Mouse (Mus musculus): ENCODE data around the gene Wap. TPM values are rescaled to one million over a fixed set of nuclear protein-coding genes. Genes with fewer than 3 reads are reported as not detected.
A peak's percentile ranks its signal among the peaks of the same experiment; 100 is the strongest.
"Not testable (repeated sequence)": the region's sequence is repeated elsewhere in the genome, so short reads cannot be mapped to it uniquely, and the experiment has no call there.

The Wap gene
- not detected for total RNA-seq (2021)
- long read RNA-seq, result 0 reads

DNA sequence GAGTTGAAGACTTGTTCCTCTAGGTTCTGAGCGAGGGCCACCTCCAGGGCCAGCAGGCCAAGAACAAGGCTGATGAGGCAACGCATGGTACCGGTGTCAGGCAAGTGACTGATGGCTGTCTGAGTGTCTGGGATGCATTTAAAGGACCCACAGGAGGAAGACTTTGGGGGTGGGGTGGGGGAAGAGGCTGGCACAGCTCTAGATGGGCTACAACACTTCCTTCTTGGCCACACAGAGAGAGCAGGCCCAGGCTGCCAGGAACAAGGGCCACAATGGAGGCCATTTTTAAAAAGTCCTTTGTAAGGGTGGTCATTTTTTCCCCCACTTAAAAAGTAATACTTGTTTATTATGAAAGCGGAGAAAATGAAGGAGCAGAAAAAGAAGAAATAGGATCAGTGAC, at the start of gene Wap:
Gene Wap, minus strand, starts transcription at position 101 of the 400 bp plus-strand sequence.
- no peak for DNase-seq (ENCODE audit: low spot score in 2 of 2)

DNA sequence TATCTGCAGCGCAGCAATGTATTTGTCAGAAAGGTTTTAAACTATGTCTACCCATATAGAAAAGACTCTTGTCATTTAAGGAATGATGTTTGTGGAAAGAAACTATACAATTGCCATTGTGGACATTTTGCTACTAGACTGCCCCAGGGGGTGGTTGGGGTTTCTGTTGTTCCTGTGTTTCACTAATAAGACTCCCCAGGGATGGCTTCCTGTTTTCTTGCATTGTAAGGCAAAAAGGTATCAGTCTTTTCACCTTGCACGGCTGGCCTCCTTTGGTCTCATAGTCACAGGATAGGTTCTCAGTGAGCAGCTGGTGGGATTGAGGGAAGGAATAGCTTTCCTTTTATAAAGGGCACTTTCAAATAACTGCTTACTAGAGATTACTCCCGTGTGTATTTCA, 46.3 kb upstream of the Wap start:
- DNase-seq (ENCODE audit: low spot score in 2 of 2), result no peak

DNA sequence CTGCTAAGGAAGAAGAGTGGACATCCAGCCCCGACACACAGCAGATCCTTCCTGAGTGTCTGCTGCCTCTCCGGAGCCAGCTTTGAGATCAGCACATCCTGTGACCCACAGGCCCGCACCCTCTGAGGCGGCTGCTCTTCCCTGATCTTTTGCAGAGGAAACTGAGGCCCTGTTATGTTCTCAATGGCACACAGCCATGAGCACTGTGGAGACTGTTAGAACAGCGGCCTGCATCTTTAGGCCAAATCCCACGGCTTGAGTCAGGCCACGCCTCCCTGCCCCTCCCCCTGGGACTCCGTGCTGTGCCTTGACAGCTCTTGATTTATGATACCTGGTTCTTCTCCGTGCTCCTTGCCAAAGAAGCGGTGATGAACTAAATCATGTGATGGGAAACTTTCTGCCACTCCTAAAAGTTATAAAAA, 42.0 kb upstream of the Wap start:
- DNase-seq (ENCODE audit: low spot score in 2 of 2), result no peak

DNA sequence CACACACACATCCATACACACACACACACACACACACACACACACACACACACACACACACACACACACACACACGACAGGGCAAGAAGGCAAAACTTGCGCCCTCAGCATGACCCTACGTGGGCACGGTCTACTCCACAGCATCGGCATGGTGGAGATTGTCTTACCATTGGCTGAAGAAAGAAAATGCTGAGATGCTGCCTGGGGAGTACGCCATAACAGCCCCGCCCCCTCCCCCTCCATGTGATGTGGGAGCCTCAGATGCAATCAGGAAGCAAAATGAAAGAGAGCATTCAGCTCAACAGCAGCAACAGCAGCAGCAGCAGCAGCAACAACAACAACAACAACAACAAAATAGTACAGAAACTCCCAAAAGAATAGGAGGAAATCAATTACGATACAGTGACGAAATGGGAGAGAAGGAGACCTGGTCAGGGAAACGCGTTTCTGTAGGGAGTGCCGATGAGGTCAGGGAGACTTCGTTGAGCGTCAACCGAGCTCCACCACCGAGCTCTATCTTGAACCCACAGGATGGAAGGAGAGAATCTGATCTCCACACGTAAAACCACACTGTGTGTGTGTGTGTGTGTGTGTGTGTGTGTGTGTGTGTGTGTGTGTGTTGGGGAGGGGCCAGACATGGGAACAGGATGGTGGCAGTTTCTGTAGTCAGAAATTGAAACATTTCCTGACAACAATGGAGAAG, 41.4 kb upstream of the Wap start:
- DNase-seq (ENCODE audit: low spot score in 2 of 2), result no peak

DNA sequence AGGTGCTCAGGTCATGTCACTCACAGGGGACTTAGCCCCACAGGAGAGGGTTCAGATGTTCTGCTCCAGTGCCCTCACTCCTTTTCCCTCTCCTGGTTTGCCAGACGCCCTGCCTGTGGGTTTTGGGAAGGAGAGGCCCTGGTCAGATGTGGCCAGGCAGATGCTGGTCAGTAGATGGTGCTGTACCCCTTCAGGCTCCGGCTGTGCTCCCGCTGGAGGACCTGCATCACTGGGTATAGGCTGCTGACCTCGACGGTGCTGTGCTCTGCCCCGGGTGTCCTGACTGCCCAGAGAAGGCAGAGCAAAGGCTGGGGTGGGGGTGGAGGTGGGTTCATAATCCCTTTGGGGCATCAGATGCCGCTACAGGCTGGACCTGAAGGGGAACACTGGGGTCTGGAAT, 39.1 kb upstream of the Wap start:
- DNase-seq (ENCODE audit: low spot score in 2 of 2), result no peak

DNA sequence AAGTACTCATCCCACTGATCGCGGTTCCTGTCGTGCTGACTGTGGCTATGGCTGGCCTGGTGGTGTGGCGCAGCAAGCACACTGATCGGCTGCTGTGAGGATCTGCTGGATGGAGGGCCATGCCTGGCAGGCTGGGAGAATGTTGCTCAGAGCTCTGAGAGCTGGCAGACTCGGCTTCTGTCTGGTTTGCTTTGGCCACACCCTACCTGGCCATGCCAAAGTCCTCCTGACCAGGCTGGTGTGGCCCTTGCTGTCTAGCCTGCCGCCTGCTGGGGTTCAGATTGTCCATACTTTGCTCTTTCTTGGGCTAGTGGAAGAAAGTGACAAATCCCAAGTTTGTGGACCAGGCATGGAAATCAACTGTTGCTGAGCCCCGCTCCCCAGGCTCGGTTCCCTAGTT, 38.2 kb upstream of the Wap start:
- no peak for DNase-seq (ENCODE audit: low spot score in 2 of 2)

DNA sequence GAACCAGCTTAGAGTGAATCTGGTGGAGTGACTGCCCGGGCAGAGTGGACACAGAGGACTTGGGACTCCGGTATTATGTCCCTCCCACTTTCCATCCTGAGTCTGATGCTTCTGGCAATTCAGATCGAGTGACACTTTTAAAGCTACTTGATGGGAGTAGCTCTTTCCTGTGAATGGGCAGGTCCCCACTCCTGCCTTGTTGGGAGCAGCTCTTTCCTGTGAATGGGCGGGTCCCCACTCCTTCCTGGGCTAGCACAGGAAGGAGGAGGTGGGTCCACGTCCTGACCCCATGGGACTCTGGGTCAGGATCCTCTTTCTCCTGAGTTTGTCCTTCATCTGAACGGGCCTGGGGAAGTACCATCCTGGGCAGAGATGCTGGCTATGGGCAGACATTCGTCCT, 37.0 kb upstream of the Wap start:
- no peak for DNase-seq (ENCODE audit: low spot score in 2 of 2)

DNA sequence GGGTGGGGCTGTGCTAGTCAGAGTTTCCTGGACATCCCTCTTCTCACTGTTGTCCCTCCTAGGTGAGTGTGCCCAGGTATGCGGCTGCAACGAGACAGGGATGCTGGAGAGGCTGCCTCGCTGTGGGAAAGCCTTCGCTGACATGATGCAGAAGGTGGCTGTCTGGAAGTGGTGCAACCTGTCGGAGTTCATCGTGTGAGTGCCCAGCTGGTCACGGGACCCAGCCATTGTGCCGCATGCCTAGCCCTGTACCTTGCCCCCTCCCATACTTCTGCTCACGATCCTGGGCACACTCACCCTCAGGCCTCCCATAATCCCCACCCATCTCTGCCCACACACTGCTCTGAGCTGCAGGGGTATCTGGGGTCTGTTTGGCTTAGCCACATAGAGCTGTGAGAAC, 36.3 kb upstream of the Wap start:
- no peak for DNase-seq (ENCODE audit: low spot score in 2 of 2)

DNA sequence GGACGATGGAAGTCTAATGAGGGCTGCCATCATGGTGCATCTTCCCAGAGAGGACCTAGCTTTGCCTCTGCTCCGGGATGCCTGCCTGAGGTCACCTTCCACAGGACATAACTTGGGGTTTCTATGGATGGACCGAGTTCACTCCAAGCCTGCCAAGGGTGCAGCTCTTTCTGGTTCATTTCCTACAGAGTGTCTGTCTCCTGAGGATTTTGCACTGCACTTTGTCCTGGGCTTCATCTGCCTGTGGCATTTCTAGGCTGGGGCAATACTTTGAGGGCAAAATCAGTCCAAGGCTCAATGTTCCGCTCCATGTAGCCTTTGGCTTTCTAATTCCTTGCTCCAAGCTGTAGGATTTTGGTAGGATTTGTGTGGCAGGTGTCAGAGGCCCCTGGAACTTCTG, 32.4 kb upstream of the Wap start:
- DNase-seq (ENCODE audit: low spot score in 2 of 2), result no peak

DNA sequence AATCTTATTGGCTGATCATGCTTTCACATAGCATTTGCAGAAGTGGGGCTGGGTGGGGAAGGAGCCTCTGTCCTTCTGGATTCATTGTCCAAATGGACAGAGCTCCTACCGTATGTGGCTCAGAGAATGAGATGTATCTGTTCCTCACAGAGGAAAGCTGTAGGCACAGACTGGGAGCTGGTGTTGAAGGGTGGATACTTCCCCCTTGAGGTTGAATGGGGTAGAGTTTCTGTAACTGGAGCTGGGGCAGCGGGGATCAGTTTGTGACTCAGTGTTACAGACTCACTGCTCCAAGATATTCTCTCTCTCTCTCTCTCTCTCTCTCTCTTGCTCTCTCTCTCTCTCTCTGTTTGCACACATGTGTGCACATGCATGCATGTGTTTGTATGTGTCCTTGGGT, 31.6 kb upstream of the Wap start:
- DNase-seq (ENCODE audit: low spot score in 2 of 2), result no peak

DNA sequence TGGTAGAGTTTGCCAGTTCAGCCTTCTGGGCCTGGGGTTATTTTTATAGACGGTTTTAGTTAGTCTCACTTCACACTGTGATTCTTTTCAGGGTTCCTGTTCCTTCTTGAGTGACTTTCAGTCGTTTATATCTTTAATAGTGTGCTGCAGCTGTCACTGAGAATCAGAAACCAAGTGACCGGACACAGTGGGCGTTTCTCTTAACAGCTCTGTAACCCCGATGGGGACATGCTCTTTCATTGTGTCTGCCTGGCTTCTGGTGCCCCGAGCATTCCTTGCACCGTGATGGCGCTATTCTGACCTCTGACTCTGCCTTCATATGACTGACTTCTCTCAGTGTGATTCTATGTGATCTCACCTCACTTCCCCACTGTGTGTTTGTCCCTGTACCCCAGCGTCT, 30.6 kb upstream of the Wap start:
- DNase-seq (ENCODE audit: low spot score in 2 of 2), result no peak

DNA sequence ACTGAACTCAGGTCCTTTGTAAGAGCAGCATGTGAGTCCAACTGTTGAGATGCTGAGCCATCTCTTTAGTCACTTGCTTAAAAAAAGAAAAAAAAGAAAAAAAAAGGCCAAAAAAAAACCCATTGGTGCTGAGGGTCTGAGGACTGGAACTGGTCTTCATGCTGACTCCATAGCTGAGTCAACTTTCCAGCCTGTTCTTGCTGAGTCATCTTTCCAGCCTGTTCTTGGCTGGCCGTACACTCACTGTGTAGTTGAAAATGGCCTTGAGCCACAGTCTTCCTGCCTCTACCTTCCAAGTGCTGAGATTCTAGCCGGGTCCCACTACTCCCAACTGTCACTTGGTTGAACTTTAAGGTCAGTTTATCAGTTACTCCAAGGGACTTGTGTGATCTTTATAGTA, 28.2 kb upstream of the Wap start:
- no peak for DNase-seq (ENCODE audit: low spot score in 2 of 2)

DNA sequence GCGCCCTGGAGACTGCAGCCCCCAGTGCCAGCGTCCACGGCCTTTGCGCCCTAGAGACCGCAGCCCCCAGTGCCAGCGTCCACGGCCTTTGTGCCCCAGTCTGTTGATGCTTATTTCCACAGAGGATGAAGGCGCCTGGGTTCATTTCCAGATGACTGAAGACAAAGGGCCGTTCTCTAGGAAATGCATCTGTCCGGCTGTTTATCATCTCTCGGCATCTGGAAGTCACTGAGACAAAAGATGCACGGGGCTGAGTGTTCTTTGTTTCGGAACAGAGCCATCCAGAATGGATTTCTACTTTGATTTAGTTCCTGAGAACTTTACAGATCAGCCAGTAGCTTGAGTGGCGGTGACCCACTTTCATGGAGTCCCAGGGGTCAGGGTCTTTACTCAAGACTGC, 22.8 kb upstream of the Wap start:
- no peak for DNase-seq (ENCODE audit: low spot score in 2 of 2)

DNA sequence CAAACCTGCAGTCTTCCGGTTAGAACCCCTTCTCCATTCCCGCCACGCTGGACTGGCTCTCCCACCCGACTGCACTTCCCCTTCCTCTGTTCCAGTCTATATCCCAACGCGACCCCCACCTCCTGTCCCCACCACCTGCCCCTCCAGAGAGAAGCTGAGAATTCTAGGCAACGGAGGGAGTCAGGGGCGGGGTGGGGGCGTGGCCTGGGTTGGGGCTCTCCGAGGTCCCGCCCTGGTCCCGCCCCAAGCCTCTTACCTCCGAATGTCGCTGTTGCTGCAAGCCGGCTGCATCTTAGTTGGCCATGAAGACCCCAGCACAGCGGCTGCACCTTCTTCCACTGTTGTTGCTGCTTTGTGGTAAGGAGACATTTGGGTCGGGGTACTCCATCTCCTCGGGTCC, 19.8 kb upstream of the Wap start, which contains the start of gene Ramp3:
Gene Ramp3, plus strand, starts transcription at position 251 of the 400 bp plus-strand sequence.
- no peak for DNase-seq (ENCODE audit: low spot score in 2 of 2)

DNA sequence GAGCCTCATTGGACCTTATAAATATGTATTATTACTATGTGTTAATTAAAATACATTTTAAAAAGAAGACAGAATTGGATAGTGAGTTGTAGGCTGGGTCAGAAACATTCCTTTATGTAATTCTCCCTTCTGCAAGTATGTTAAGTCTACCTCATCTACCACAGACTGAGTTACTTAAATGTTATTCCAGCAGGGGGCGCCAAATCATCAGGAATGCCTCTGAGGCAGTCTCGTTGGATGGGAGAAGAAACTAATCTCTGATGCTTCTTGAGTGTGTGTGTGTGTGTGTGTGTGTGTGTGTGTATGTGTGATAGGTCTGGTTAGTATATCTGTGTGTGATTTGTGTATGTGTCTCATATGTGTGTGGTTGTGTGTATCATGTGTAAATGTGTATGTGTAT, 16.5 kb upstream of the Wap start:
- peak; percentile 69 to 93 for DNase-seq (ENCODE audit: low spot score in 2 of 2)

DNA sequence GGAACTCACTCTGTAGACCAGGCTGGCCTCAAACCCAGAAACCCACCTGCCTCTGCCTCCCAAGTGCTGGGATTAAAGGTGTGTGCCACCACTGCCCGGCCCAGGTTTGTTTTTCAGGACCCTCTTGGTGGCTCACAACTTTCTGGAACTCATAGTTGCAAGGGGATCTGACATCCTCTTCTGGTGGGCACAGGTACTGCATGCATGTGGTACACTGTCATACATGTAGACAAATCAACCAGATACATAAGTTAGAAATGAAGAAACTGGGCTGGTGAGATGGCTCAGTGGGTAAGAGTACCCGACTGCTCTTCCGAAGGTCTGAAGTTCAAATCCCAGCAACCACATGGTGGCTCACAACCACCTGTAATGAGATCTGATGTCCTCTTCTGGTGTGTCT, 14.5 kb upstream of the Wap start:
- DNase-seq (ENCODE audit: low spot score in 2 of 2), result not testable (repeated sequence)

DNA sequence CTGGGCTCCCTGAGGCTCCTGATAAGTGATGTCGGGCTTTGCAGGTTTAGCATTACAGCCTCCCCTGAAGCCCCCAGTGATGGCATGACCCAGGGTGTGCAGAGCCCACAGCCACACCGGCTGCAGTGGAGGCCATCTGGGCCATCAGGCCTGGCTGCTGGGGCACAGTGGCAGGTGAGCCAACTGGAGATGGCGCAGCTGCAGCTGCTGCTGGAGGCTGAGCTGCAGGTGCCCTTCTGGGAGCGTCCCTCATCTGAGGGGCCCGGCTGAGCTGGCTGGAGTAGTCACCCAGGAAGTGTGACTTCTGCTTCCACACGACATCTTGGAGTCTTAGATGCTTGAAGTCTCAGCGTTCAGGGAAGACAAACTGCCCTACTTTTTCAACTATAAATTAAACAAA, 12.1 kb upstream of the Wap start:
- no peak for DNase-seq (ENCODE audit: low spot score in 2 of 2)

DNA sequence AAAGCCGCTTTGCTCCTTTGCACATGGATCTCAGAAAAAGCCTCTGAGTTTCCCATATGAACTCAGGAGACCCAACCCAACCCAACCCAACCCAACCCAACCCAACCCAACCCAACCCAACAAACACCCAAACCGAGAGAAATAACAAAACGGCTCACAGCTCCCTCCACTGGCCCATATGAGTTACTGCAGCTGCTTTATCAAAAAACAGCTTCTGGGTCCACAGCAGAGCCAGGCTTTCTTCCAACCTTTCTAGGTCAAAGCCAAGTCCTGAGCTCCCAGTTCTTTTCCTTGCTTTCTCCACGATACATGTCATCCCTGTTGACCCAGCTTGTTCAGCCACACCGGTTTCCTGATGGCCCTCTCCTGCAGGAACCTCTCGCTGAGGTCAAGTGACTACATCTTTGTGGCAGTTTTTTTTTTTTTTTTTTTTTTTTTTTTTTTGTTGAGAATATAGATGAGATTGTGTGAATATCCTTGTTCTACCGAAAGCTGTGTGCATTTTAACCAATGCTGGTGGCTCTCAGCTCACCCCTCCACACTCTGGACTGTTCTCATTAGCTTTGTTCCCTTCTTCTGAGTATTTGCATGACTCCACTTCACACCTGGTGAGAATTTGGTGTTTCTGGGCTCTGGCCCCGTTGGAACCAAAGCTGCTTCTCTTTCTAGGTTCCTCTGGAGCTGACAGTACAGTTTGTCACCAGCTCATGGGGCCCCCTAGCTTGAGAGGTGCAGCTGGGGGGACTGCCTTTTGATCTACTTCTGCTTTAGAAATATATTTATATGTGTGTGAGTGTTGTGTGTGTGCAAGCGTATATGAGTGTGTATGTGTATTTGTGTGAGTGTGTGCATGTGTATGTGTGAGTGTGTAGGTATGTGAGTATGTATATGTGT, 9.6 kb upstream of the Wap start:
- DNase-seq (ENCODE audit: low spot score in 2 of 2), result no peak

DNA sequence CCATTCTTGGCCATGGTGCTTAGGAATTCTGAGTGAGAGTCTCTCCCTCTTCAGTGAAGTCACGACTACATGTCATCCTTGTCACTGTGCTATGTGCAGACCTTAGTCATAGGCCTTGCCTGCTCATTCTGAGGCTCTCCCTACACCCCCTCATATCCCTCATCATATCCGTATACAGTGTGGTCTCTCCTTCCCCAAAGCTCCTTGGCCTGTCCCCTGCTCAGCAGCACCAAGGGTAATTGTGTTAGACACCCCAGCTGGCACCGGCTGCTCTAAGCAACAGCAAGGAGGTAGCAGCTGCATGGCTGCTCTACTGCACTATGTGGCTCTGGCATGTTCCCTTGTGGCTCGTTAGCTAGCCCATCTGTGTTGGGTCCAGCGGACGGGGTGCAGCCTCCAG, 6.1 kb upstream of the Wap start:
- DNase-seq (ENCODE audit: low spot score in 2 of 2), result no peak

DNA sequence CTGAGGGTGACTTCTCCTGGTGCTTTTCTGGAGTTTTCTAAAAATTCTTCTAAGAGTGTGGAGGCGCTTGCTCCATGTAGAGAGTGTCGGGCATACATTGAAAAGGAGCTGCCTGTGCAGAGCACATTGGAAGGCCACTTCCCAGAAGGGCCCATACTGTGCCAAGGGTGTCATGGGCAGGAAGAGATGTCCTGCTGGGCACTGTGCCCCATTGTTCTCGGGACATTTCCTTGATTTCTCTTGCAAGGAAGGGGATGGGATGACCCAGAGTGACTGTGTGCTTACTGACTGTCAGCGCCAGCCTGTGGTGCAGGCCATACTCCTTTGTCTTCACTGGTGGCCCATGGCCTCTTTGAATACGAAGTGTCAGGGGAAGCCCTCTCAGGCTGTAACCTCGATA, 635 bp upstream of the Wap start:
- DNase-seq (ENCODE audit: low spot score in 2 of 2), result no peak

DNA sequence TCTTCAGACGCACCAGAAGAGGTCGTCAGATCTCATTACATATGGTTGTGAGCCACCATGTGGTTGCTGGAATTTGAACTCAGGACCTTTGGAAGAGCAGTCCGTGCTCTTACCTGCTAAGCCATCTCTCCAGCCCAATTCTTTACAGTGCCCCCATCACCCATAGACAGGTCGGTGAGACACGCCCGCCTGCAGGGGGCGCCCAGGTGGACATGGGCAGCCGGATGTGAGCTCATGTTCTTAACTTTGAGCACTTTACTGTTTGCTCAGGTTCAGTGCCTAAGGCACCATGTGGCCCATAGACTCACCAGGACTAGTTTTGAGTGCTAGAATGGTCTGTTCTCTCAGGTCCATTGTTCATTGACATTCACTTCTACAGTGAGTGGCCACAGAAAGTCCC, 2.3 kb downstream of the Wap start:
- DNase-seq (ENCODE audit: low spot score in 2 of 2), result no peak

DNA sequence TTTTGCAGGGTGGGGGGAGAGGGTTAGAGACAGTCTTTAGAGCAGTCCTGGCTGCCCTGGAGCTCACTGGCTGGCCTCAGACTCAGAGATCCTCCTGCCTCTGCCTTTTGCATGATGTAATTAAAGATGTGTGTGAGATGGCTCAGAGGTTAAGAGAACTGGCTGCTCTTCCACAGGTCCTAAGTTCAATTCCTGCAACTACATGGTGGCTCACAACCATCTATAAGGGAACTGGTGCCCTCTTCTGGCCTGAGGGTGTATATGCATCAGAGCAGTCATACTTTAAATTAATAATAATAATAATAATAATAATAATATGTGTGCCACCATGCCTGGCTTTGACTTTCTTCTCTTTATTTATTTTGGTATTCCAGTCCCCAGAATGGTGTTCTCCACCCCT, 8.8 kb downstream of the Wap start:
- DNase-seq (ENCODE audit: low spot score in 2 of 2), result peak in 1 of 2 experiments; percentile 28

DNA sequence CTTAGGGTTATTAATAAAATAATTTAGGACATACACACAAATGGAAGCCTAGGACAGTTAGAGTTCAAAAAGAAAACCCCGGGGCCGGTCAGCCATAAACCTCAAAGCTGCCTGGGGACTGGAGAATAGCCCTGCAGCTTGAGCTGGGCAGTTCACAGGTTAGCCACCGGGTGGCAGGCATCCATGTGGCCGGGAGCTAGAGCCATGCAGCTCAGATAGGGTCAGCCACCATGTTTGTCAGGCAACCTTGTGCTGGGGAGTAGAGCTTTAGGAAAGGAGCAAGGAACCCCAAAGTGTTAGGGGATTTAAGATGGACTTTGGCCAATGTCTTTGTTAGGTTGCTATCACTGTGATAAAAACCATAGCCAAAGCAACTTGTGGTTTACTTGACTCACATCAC, 9.9 kb downstream of the Wap start:
- peak in 1 of 2 experiments; percentile 36 for DNase-seq (ENCODE audit: low spot score in 2 of 2)

All from layer of hippocampus, adult 18-20 months (tissue).